Mouse (Mus musculus): Measurements from ENCODE around the gene Cstb. TPM values are rescaled to one million over a fixed set of nuclear protein-coding genes. Genes with fewer than 3 reads are reported as not detected.

Cstb gene
- polyA plus RNA-seq, 1 experiment from 2014 or later = 288 TPM

DNA sequence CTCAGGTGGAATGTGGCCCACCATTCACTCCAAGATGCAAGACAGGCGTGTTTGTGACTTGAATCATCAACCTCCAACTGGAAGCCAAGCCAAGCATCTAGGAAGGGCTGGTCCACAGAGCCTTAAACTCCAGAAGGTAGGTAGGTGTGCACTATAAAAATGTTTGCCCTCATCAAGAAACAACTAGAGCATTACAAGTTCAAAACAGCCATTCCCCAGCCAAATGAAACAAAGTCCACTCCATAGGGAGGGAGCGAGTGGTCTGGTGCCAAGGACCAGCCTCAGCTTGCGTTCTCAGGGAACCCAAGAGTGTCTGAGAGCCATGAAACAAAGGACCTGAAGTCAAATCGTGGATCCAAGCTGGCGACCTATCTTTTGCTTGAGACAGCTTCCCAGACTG is 48.0 kb downstream of the Cstb start:
- 69% methylated on average over 5 of the region's 5 CpGs for WGBS
- no peak for ATAC-seq
- H3K4me3 ChIP-seq (ENCODE audit: low read length) = no peak overlapping the region

DNA sequence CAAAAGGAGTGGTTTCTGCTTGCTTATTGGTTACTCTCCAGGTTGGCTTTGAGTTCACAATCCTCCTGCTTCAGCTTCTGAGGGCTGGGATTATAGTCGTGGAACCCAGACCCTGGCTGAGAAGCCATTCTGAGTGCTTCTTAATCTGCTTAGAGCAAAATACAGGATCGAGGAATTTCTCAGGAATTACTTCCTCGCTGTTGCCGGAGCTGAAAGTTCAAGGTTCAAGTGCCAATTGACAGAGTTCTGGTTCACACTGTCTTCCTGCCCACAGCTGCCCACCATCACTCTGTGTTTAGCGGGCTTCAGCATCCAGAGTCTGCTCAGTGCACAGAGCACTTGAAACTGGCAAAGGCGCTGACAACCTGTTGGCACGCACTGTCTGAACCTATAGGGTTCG is 49.3 kb downstream of the Cstb start:
- Histone ChIP-seq H3K9me3 (ENCODE audit: control insufficient read depth, low read length) (no peaks in the 10 kb centered on the region), H3K27ac (ENCODE audit: low read length) (no peak overlapping the region), H3K36me3 (ENCODE audit: control insufficient read depth, insufficient read depth, low read length) (no peaks in the 10 kb centered on the region), H3K4me2 (ENCODE audit: low read depth, low read length) (no peak overlapping the region), H3K4me1 (ENCODE audit: control insufficient read depth, insufficient read depth, low read length) (peaks cover 2% of the 10 kb centered on the region; the same call in 1 of the 2 replicates), H3K27me3 (replicated peaks; ENCODE audit: control insufficient read depth, insufficient read depth, low read length) (no peaks in the 10 kb centered on the region), H3K9ac (ENCODE audit: low read depth, low read length) (no peak overlapping the region), H3K4me3 (ENCODE audit: low read length) (no peak overlapping the region)
- peak; percentile 54 for ATAC-seq
- WGBS = 57% methylated on average over 8 of the region's 8 CpGs

More for the DNA sequence above, 48.0 kb downstream of the Cstb start:
- no peak overlapping the region for H3K4me2 ChIP-seq (ENCODE audit: low read depth, low read length)
- no peaks in the 10 kb centered on the region for H3K36me3 ChIP-seq (ENCODE audit: control insufficient read depth, insufficient read depth, low read length)
- H3K4me1 ChIP-seq (ENCODE audit: control insufficient read depth, insufficient read depth, low read length) = peaks cover 2% of the 10 kb centered on the region; the same call in 1 of the 2 replicates
- no peaks in the 10 kb centered on the region for H3K9me3 ChIP-seq (ENCODE audit: control insufficient read depth, low read length)
- H3K27ac ChIP-seq (ENCODE audit: low read length) = no peak overlapping the region
- H3K9ac ChIP-seq (ENCODE audit: low read depth, low read length) = no peak overlapping the region
- no peaks in the 10 kb centered on the region for H3K27me3 ChIP-seq (replicated peaks; ENCODE audit: control insufficient read depth, insufficient read depth, low read length)

DNA sequence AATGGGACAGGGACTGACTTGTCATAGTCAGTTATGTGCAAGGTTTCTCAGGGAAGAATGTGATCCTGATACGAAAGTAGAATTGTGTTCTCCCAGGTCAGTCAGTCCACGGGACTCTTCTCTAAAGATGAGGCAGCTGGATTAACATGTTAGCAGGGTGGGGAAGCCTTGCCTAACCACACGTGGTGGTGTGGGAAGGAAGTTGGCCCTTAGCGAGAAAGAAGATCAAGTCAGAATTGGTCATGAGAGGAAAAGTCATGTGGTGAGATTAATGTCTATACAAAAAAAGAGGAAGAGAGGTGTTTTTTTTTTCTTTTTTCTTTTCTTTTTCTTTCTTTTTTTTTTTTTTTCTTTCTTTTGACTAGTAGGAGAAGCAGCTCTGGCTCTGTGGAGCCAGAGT is 51.4 kb downstream of the Cstb start:
- no peaks in the 10 kb centered on the region for H3K36me3 ChIP-seq (ENCODE audit: control insufficient read depth, insufficient read depth, low read length)
- no peak overlapping the region for H3K9ac ChIP-seq (ENCODE audit: low read depth, low read length)
- H3K27me3 ChIP-seq (replicated peaks; ENCODE audit: control insufficient read depth, insufficient read depth, low read length) = no peaks in the 10 kb centered on the region
- no peak overlapping the region for H3K4me3 ChIP-seq (ENCODE audit: low read length)
- no peak for ATAC-seq
- H3K9me3 ChIP-seq (ENCODE audit: control insufficient read depth, low read length) = no peaks in the 10 kb centered on the region
- H3K27ac ChIP-seq (ENCODE audit: low read length) = no peak overlapping the region
- H3K4me2 ChIP-seq (ENCODE audit: low read depth, low read length) = no peak overlapping the region
- peaks cover 7% of the 10 kb centered on the region for H3K4me1 ChIP-seq (ENCODE audit: control insufficient read depth, insufficient read depth, low read length)
- WGBS = 70% methylated on average over 4 of the region's 4 CpGs

Small RNA genes lying within 50 kb of the gene (microRNA-seq; reads per million reads assigned to microRNA genes)
- gene Mir6410 = not detected
- 0.91 reads per million for gene Mir6907
- 1.1 reads per million for gene Mir6908

Other genes starting within 250 kb of the Cstb start
- 15.5 TPM in 2 replicates for gene Pwp2, start 240.5 kb upstream of the Cstb start, polyA plus RNA-seq (2015; fragmentation: Nextera tagmentation; extraction: Ambion mirVana)
- 3.3 and 4.9 TPM in 2 replicates for gene Trappc10, start 181.0 kb upstream of the Cstb start, polyA plus RNA-seq (2015; fragmentation: Nextera tagmentation; extraction: Ambion mirVana)
- 30.0 and 42.5 TPM in 2 replicates for gene Agpat3, start 73.2 kb upstream of the Cstb start, polyA plus RNA-seq (2015; fragmentation: Nextera tagmentation; extraction: Ambion mirVana)
- gene Rrp1, start 12.6 kb upstream of the Cstb start, polyA plus RNA-seq (2015; fragmentation: Nextera tagmentation; extraction: Ambion mirVana) = 252 and 268 TPM in 2 replicates
- 35.9 and 39.9 TPM in 2 replicates for gene Pdxk, start 39.3 kb downstream of the Cstb start, polyA plus RNA-seq (2015; fragmentation: Nextera tagmentation; extraction: Ambion mirVana)
- not detected in 2 replicates for gene Olfr1358, start 91.8 kb downstream of the Cstb start, polyA plus RNA-seq (2015; fragmentation: Nextera tagmentation; extraction: Ambion mirVana)
- gene Ilvbl, start 148.7 kb downstream of the Cstb start, polyA plus RNA-seq (2015; fragmentation: Nextera tagmentation; extraction: Ambion mirVana) = 83.1 and 85.8 TPM in 2 replicates
- 12.5 and 13.4 TPM in 2 replicates for gene Syde1, start 166.3 kb downstream of the Cstb start, polyA plus RNA-seq (2015; fragmentation: Nextera tagmentation; extraction: Ambion mirVana)
- not detected in 2 replicates for gene Olfr1357, start 192.4 kb downstream of the Cstb start, polyA plus RNA-seq (2015; fragmentation: Nextera tagmentation; extraction: Ambion mirVana)

Measured in intestine, embryonic 16.5 days (tissue).